Mouse (Mus musculus) limb, embryonic 12.5 days (tissue): ENCODE results near the gene Tcf20. TPM values are rescaled to one million over a fixed set of nuclear protein-coding genes. Genes with fewer than 3 reads are reported as not detected.
A peak's percentile ranks its signal among the peaks of the same experiment; 100 is the strongest.

Source experiments
- ATAC-seq: fragments of 200-750 bp; cut with Nextera tagmentation; 2 replicates; pipeline ENCODE4 v1.8.0; 2017; ENCODE audit warnings: low read depth, moderate TSS enrichment; ENCODE audit not compliant: insufficient number of reproducible peaks, insufficient read depth, low FRiP score, low TSS enrichment
- H3K27ac ChIP-seq: fragments of 300-500 bp; sonication (generic); 2 replicates; pipeline ENCODE4 v1.5.1; 2016; ENCODE audit warnings: mild to moderate bottlenecking, moderate library complexity
- H3K27me3 ChIP-seq: fragments of 300-500 bp; sonication (generic); 2 replicates; pipeline ENCODE4 v1.6.1; 2016; ENCODE audit warnings: mild to moderate bottlenecking, moderate library complexity
- H3K36me3 ChIP-seq: fragments of 300-500 bp; sonication (generic); 2 replicates; pipeline ENCODE4 v1.6.1; 2016; ENCODE audit warnings: mild to moderate bottlenecking, moderate library complexity
- H3K4me1 ChIP-seq: fragments of 300-500 bp; sonication (generic); replicated peaks from 2 replicates; pipeline ENCODE4 v1.6.1; 2016
- H3K4me2 ChIP-seq: fragments of 300-500 bp; sonication (generic); 2 replicates; pipeline ENCODE4 v1.6.1; 2016; ENCODE audit warnings: mild to moderate bottlenecking, moderate library complexity
- H3K4me3 ChIP-seq: fragments of 300-500 bp; sonication (generic); replicated peaks from 2 replicates; pipeline ENCODE4 v1.5.1; 2016; ENCODE audit warnings: mild to moderate bottlenecking
- H3K9ac ChIP-seq: fragments of 300-500 bp; sonication (generic); replicated peaks from 2 replicates; pipeline ENCODE4 v1.6.1; 2016; ENCODE audit warnings: mild to moderate bottlenecking, moderate library complexity
- H3K9me3 ChIP-seq: fragments of 300-500 bp; sonication (generic); 2 replicates; pipeline ENCODE4 v1.6.1; 2016; ENCODE audit warnings: mild to moderate bottlenecking, moderate library complexity
- WGBS: fragments of 180-500 bp; shearing (Covaris S2); methylation state at CpG from one replicate; pipeline ENCODE4 v1.1.7; 2016; 5-methylcytosine and 5-hydroxymethylcytosine counted together
- polyA plus RNA-seq: library from polyadenylated mRNA; unstranded; fragments of >200 nt; fragmentation: Nextera tagmentation; extraction: Ambion mirVana; gene quantifications from 2 replicates; pipeline ENCODE4 v1.2.1, GENCODE M21; 2016

Tcf20 gene
- polyA plus RNA-seq, 1 experiment from 2014 or later = 13.6 TPM

DNA sequence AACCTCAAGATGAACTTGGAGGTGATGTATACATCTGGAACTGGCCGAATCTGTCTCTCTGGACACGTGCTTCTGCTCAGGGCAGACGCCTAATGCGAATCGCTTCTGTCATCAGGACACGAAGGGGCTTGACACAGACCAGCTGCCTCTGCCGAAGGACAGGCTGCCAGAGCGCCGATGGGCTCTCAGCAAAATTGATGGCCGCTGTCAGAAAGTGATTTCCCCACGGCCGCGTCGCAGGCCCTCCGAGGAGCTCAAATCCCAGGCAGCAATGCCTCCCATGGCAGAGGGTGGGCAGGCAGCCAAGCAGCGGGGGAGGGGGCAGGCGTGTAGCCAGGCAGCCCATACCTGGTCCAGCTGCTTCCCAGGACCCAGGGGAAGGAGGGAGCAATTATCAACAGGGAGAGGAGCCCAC is 49.5 kb downstream of the Tcf20 start:
- no peaks in the 10 kb centered on the region for H3K9me3 ChIP-seq
- ATAC-seq = 0 out of 2 replicates have a peak, but pooled peaks have one; percentile 21
- WGBS = 6% methylated on average over 17 of the region's 17 CpGs
- peak overlapping the region; percentile 9; the same call in 1 of the 2 replicates for H3K4me3 ChIP-seq
- H3K36me3 ChIP-seq = peaks cover 5% of the 10 kb centered on the region; the same call in 1 of the 2 replicates
- peak overlapping the region; percentile 27; the same call in 1 of the 2 replicates for H3K9ac ChIP-seq
- peak overlapping the region; percentile 42 for H3K4me2 ChIP-seq
- peaks cover 26% of the 10 kb centered on the region for H3K27me3 ChIP-seq
- peaks cover 77% of the 10 kb centered on the region for H3K4me1 ChIP-seq
- peak overlapping the region; percentile 81 for H3K27ac ChIP-seq

DNA sequence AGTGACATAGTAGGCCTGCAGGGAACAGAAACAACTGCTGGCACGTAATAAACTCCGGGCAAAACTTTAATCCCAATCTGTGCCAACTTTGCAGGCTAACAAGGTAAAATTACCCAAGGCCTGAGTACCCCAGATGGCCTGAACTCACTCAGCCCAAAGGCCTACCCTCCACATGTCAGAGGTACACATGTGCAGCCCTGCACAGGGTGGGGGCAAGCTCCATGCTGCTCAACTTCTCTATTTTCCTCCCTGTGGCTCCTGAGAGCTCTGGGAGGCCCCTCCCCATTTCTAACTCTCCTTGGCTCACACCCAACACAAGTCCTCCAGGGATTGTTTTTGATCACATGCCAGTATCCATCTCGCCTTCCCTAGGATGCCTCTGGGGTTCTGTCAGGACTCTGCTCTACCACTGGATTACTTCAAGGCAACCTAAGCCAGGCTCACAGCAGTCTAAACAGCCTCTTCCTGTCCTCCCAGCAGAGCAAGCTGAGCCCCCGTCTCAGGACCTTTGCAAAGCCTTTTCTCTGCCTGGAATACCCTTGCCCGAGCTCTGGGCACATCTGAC is 50.2 kb downstream of the Tcf20 start:
- no peaks in the 10 kb centered on the region for H3K9me3 ChIP-seq
- ATAC-seq = peak; percentile 49; the same call in 1 of the 2 replicates
- H3K27me3 ChIP-seq = peaks cover 29% of the 10 kb centered on the region
- H3K4me1 ChIP-seq = peaks cover 75% of the 10 kb centered on the region
- peaks cover 5% of the 10 kb centered on the region; the same call in 1 of the 2 replicates for H3K36me3 ChIP-seq
- no peak overlapping the region for H3K9ac ChIP-seq
- H3K4me3 ChIP-seq = no peak overlapping the region
- H3K27ac ChIP-seq = peak overlapping the region; percentile 81
- WGBS = 35% methylated on average over 5 of the region's 5 CpGs
- peak overlapping the region; percentile 42 for H3K4me2 ChIP-seq

DNA sequence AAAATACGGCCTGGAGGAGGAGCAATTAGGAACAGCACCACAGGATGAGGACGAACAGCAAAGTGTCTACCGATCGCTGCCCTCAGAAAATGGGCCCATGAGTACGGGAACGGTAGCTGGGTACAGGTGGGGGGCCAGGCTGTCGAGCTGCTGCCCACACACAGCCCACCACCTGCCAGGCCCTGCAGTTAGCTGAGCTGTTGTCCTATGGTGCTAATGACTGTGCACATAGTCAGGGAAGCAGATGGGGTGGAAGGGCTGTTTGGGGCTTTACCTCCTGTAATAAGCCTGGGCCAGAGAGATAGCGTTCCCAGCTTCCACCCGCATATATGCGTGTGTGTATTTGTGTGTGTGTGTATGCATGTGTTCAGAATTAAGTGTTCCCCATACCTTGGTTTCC is 52.7 kb downstream of the Tcf20 start:
- Histone ChIP-seq H3K4me2 (no peak overlapping the region), H3K4me3 (no peak overlapping the region), H3K4me1 (peaks cover 57% of the 10 kb centered on the region), H3K9me3 (no peaks in the 10 kb centered on the region), H3K36me3 (peaks cover 5% of the 10 kb centered on the region; the same call in 1 of the 2 replicates), H3K9ac (no peak overlapping the region), H3K27ac (no peak overlapping the region), H3K27me3 (peaks cover 32% of the 10 kb centered on the region)
- no peak for ATAC-seq
- 68% methylated on average over 10 of the region's 10 CpGs for WGBS

DNA sequence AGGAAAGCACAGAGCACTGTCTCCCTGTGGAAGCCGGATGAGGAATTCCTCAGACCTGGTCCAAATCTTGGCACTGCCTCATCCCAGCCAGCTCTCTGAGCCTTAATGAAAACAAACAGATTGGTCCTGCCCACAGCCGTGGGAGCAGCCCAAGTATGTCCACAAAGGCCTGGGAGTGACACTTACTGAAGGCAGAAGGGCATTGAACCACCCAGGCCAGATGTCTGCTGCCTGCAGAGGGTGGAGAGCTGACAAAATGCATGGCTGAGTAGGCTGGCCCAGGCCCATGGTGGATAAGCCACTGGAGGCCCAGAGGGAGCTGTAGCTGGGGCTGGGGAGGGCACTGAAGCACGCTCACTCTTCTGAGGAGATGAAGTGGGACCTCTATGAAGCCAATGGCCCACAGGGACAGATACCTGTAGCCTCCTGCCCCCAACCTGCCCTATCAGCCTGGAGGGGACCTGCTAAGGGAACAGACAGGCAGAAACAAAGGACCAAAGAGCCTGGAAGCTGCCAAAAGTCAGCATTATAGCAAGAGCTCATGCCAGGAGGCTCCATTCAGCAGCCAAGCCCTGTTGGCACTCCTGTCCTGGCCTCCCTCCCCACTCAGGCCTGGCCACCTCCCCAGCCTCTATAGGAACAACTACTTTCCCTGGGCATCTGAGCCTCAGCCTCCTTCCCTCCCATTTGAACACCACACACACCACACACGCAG is 54.6 kb downstream of the Tcf20 start:
- H3K4me2 ChIP-seq = no peak overlapping the region
- H3K9me3 ChIP-seq = no peaks in the 10 kb centered on the region
- peaks cover 63% of the 10 kb centered on the region for H3K4me1 ChIP-seq
- peaks cover 41% of the 10 kb centered on the region for H3K27me3 ChIP-seq
- 50% methylated on average over 4 of the region's 4 CpGs for WGBS
- no peak overlapping the region for H3K9ac ChIP-seq
- H3K4me3 ChIP-seq = no peak overlapping the region
- H3K27ac ChIP-seq = no peak overlapping the region; the same call in 1 of the 2 replicates
- no peaks in the 10 kb centered on the region for H3K36me3 ChIP-seq
- ATAC-seq = no peak

DNA sequence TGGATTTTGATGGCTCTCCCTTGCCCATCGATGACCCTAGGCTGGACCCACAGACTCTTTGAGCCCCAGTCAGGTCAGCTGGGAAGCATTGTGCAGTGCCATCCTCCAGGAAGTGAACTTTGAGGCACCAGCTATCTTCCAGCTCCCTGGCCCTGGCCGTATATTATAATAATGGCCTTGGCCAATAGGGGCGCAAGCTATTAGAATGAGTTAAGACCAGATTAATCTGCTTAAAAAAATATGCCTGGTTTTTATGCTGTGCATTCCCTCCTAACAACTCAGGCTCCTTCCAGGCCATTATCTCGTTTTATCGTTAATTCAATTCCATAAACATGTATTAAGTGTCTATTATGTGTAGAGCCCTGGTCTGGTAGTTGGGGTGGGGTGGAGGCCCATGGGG is 56.2 kb downstream of the Tcf20 start:
- 90% methylated on average over 5 of the region's 5 CpGs for WGBS
- peaks cover 52% of the 10 kb centered on the region for H3K27me3 ChIP-seq
- no peaks in the 10 kb centered on the region for H3K36me3 ChIP-seq
- peaks cover 63% of the 10 kb centered on the region for H3K4me1 ChIP-seq
- H3K27ac ChIP-seq = no peak overlapping the region
- no peak overlapping the region for H3K4me2 ChIP-seq
- no peak for ATAC-seq
- H3K4me3 ChIP-seq = no peak overlapping the region
- no peak overlapping the region for H3K9ac ChIP-seq
- no peaks in the 10 kb centered on the region for H3K9me3 ChIP-seq

DNA sequence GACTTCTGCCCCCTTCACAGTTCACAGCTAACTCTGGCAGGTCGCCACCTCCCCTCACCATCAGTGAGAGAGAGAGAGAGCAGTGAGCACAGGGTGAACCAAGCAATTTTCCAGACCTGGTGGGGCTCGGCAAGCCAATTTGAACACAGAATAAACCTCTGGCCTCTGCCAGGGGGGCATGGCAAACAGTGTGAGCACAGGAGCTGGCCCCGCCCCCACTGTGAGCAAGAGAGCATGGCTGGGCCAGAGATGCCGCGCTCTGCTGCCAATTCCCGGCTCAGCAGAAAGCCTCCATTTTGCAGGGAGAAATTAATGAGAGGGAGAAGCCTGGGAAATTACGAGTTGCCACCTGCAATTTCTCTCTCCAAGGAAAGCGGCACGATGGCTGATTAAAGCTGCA is 58.1 kb downstream of the Tcf20 start:
- peak overlapping the region; percentile 50; the same call in 1 of the 2 replicates for H3K27ac ChIP-seq
- H3K4me2 ChIP-seq = peak overlapping the region; percentile 26
- no peak overlapping the region for H3K9ac ChIP-seq
- H3K27me3 ChIP-seq = peaks cover 49% of the 10 kb centered on the region
- H3K4me3 ChIP-seq = no peak overlapping the region
- H3K4me1 ChIP-seq = peaks cover 75% of the 10 kb centered on the region
- peak; percentile 4; the same call in 1 of the 2 replicates for ATAC-seq
- no peaks in the 10 kb centered on the region for H3K9me3 ChIP-seq
- H3K36me3 ChIP-seq = no peaks in the 10 kb centered on the region
- WGBS = 9% methylated on average over 9 of the region's 9 CpGs

DNA sequence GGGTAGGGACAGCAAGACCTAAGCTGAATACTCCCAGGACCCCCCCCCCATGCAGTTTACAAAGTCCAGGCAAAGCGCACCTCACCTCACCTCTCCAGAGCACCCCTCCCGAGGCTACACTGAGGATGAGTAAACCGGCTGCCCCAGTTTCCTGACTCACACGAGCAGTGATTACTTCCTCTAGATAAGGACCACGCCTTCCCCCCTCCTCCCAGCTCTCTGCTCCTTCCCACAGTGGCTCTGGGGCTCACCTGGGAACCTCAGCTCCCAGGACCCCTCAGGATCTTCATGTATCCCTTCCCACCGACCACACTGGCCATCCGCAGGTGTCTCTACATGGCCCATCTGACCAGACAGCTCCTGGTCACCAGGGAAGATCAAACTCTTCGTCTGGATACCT is 58.8 kb downstream of the Tcf20 start:
- no peaks in the 10 kb centered on the region for H3K9me3 ChIP-seq
- peaks cover 80% of the 10 kb centered on the region for H3K4me1 ChIP-seq
- H3K36me3 ChIP-seq = no peaks in the 10 kb centered on the region
- H3K4me3 ChIP-seq = no peak overlapping the region
- peaks cover 50% of the 10 kb centered on the region for H3K27me3 ChIP-seq
- H3K27ac ChIP-seq = peak overlapping the region; percentile 60
- H3K4me2 ChIP-seq = peak overlapping the region; percentile 26; the same call in 1 of the 2 replicates
- ATAC-seq = no peak
- H3K9ac ChIP-seq = no peak overlapping the region
- 37% methylated on average over 8 of the region's 8 CpGs for WGBS

DNA sequence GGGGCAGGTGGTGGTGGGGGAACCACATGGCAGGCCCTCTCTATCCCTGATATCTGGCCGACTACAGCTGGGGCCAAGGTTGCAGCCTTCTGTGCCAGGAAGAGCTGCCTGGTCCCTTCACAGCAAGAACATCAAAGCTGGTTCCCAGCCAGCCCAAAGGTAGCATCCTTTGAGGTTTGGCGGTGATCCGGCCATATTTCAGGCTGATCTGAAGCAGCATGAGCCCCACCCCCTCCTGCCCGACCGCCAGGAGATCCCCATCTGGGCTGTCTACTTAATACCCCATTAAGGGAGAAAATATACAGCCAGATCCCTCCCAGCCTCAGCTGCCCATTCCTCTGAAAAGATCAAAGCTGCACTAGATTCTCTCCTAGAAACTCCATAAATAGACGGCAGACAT is 59.6 kb downstream of the Tcf20 start:
- no peak for ATAC-seq
- Histone ChIP-seq H3K9ac (no peak overlapping the region), H3K4me1 (peaks cover 80% of the 10 kb centered on the region), H3K9me3 (no peaks in the 10 kb centered on the region), H3K4me3 (no peak overlapping the region), H3K36me3 (no peaks in the 10 kb centered on the region), H3K27ac (peak overlapping the region; percentile 60), H3K4me2 (peak overlapping the region; percentile 23; the same call in 1 of the 2 replicates), H3K27me3 (peaks cover 58% of the 10 kb centered on the region)
- 3% methylated on average over 6 of the region's 6 CpGs for WGBS

DNA sequence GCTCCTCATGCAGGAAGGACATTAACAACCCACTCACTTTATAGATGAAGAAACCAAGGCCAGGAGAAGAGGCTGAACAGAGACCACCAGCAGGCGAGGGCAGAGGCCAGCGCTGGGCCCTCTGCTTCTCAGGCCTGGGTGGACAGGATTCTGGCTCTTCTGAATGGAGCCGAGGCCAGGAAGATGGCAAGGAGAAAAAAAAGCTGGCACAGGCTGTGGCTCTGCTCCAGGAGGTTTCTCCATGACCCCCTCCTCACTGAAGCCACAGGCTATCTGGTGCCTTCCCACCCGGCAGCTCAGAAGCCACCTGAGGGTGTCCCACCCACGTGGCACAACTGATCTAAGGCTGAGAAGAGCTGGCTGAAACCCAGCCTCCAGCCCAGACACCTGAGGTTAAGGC is 60.6 kb downstream of the Tcf20 start:
- no peak for ATAC-seq
- WGBS = 67% methylated on average over 5 of the region's 5 CpGs
- no peaks in the 10 kb centered on the region for H3K9me3 ChIP-seq
- 0 out of 2 replicates have a peak overlapping the region, but pooled peaks have one; percentile 60 for H3K27ac ChIP-seq
- peaks cover 85% of the 10 kb centered on the region for H3K4me1 ChIP-seq
- H3K27me3 ChIP-seq = peaks cover 55% of the 10 kb centered on the region
- no peaks in the 10 kb centered on the region for H3K36me3 ChIP-seq
- no peak overlapping the region for H3K9ac ChIP-seq
- no peak overlapping the region for H3K4me3 ChIP-seq
- no peak overlapping the region for H3K4me2 ChIP-seq

DNA sequence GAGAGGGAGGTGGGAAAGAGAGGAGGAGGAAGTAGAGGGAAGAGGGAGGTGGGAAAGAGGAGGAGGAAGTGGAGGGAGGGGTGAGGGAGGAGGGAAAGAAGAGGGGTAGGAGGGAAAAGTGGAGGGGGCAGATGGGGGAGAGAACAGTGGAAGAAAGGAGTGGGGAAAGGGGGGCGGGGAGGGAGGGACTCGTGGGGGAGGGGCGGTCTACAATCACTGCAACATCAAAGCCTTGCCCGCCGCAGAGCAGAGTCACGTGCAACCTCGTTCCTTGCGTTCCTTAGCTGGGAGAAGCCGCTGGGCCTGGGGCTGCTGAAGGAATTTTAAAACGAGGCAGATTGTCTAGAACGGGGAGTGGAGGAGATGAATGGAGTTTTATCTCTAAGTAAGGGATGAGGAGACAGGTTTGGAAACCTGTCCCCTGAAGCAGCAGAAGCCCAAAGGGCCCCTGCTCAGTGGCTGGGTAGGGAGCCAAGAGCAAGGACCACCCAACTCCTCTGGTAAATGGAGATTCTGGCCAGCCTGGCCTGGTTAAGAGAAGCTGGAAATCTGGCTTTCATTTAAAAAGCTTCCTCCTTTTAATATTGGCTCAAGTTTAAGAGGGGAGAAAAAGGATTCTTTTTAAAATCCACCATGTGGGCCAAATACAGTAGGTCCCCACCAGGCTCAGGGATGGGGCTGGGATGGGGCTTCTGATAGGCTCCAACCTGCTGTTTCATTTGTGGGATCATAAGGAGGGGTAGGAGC is 62.8 kb downstream of the Tcf20 start:
- H3K4me2 ChIP-seq = peak overlapping the region; percentile 38
- WGBS = 2% methylated on average over 11 of the region's 11 CpGs
- no peak overlapping the region for H3K9ac ChIP-seq
- peaks cover 93% of the 10 kb centered on the region for H3K4me1 ChIP-seq
- peaks cover 48% of the 10 kb centered on the region for H3K27me3 ChIP-seq
- ATAC-seq = no peak
- 0 out of 2 replicates have a peak overlapping the region, but pooled peaks have one; percentile 3 for H3K4me3 ChIP-seq
- peak overlapping the region; percentile 90 for H3K27ac ChIP-seq
- H3K36me3 ChIP-seq = no peaks in the 10 kb centered on the region
- no peaks in the 10 kb centered on the region for H3K9me3 ChIP-seq

DNA sequence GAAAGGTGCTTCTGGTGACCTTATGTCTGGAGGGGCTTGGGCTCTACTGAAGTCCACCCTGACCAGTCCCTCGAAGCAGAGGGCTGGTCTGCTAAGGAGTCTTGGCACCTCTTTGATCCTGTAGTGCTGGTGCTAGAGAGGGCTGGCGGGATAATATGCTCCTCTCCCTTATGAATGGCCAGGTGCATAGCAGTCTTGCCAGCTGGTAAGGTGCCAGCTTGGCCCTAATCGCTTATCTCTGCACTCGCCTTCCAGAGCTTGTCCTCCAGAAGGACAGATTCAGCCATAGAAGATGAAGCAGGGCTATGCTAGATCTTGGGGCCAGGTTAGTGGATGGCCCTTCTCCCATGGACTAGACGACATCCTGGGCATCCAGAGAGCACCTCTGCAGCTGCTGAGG is 64.1 kb downstream of the Tcf20 start:
- ATAC-seq = no peak
- peaks cover 86% of the 10 kb centered on the region for H3K4me1 ChIP-seq
- H3K36me3 ChIP-seq = no peaks in the 10 kb centered on the region
- H3K27me3 ChIP-seq = peaks cover 46% of the 10 kb centered on the region
- no peak overlapping the region for H3K4me3 ChIP-seq
- H3K9ac ChIP-seq = no peak overlapping the region; the same call in 1 of the 2 replicates
- 63% methylated on average over 5 of the region's 5 CpGs for WGBS
- H3K9me3 ChIP-seq = no peaks in the 10 kb centered on the region
- H3K4me2 ChIP-seq = no peak overlapping the region
- peak overlapping the region; percentile 90 for H3K27ac ChIP-seq
